Mouse (Mus musculus) adrenal gland, postnatal 14 days (tissue): ENCODE data around the gene Atp1b1. TPM values are rescaled to one million over a fixed set of nuclear protein-coding genes. Genes with fewer than 3 reads are reported as not detected.

Experiments
- DNase-seq: peaks from one replicate; pipeline ENCODE4 v3.0.0; 2021; ENCODE audit warnings: mixed read lengths
- total RNA-seq: library from RNA; stranded (reverse); gene quantifications from 2 replicates; pipeline ENCODE4 v1.2.3, GENCODE M21; 2021

Atp1b1 gene
- total RNA-seq, 1 experiment from 2014 or later, result 90.2 TPM

GRCm38 (mm10) chr1:164440708-164441407, 17.3 kb downstream of the Atp1b1 start:
- no peak for DNase-seq

GRCm38 (mm10) chr1:164440230-164440629, 17.9 kb downstream of the Atp1b1 start:
- DNase-seq, result no peak

GRCm38 (mm10) chr1:164436749-164437148, 21.4 kb downstream of the Atp1b1 start:
- no peak for DNase-seq

GRCm38 (mm10) chr1:164434049-164434448, 24.1 kb downstream of the Atp1b1 start:
- DNase-seq, result no peak

- DNase-seq, result no peak
Observed at GRCm38 (mm10) chr1:164432649-164433048, 25.5 kb downstream of the Atp1b1 start.

- no peak for DNase-seq
Observed at GRCm38 (mm10) chr1:164428644-164429043, 29.5 kb downstream of the Atp1b1 start.

- DNase-seq, result no peak
Observed at GRCm38 (mm10) chr1:164427777-164428176, 30.4 kb downstream of the Atp1b1 start.

GRCm38 (mm10) chr1:164426227-164426626, 31.9 kb downstream of the Atp1b1 start:
- DNase-seq, result no peak

- no peak for DNase-seq
Observed at GRCm38 (mm10) chr1:164420623-164421354, 37.4 kb downstream of the Atp1b1 start.

- no peak for DNase-seq
Observed at GRCm38 (mm10) chr1:164419401-164419800, 38.8 kb downstream of the Atp1b1 start.

- peak; percentile 14 for DNase-seq
Observed at GRCm38 (mm10) chr1:164418320-164418719, 39.8 kb downstream of the Atp1b1 start.

- DNase-seq, result no peak
Observed at GRCm38 (mm10) chr1:164417604-164418003, 40.6 kb downstream of the Atp1b1 start.

GRCm38 (mm10) chr1:164416692-164417394, 41.3 kb downstream of the Atp1b1 start:
- no peak for DNase-seq

- no peak for DNase-seq
Observed at GRCm38 (mm10) chr1:164415347-164415751, 42.8 kb downstream of the Atp1b1 start.

GRCm38 (mm10) chr1:164413608-164414007, 44.5 kb downstream of the Atp1b1 start:
- DNase-seq, result no peak

- DNase-seq, result no peak
Observed at GRCm38 (mm10) chr1:164412906-164413305, 45.2 kb downstream of the Atp1b1 start.

- no peak for DNase-seq
Observed at GRCm38 (mm10) chr1:164411306-164411705, 46.8 kb downstream of the Atp1b1 start.

GRCm38 (mm10) chr1:164408655-164409054, 49.5 kb downstream of the Atp1b1 start:
- DNase-seq, result no peak

GRCm38 (mm10) chr1:164406506-164406905, 51.6 kb downstream of the Atp1b1 start:
- DNase-seq, result no peak

- peak; percentile 18 for DNase-seq
Observed at GRCm38 (mm10) chr1:164405385-164405802, 52.8 kb downstream of the Atp1b1 start.

- DNase-seq, result no peak
Observed at GRCm38 (mm10) chr1:164399578-164399977, 58.6 kb downstream of the Atp1b1 start.

- DNase-seq, result no peak
Observed at GRCm38 (mm10) chr1:164397672-164398071, 60.5 kb downstream of the Atp1b1 start.
